Mouse (Mus musculus) lung, adult 2 months (tissue): Measurements from ENCODE around the gene Chchd1. TPM values are rescaled to one million over a fixed set of nuclear protein-coding genes. Genes with fewer than 3 reads are reported as not detected.

Experiments
- DNase-seq: peaks from one replicate; pipeline ENCODE4 v3.0.0; 2022
- H3K4me1 ChIP-seq: fragments of 200-500 bp; 2 replicates; pipeline ENCODE4 v1.6.1; 2011; ENCODE audit warnings: low read length; ENCODE audit not compliant: control insufficient read depth, insufficient read depth
- H3K4me3 ChIP-seq: fragments of 200-500 bp; replicated peaks from 2 replicates; pipeline ENCODE3; 2011; ENCODE audit warnings: low read depth, mild to moderate bottlenecking, control low read depth, low read length; ENCODE audit errors: extremely low read depth
- CTCF ChIP-seq: fragments of 200-500 bp; IDR thresholded peaks from 2 replicates; pipeline ENCODE4 v1.5.1; 2011; ENCODE audit warnings: mild to moderate bottlenecking, low read length, control low read depth; ENCODE audit not compliant: insufficient read depth
- POLR2A ChIP-seq: fragments of 200-500 bp; IDR thresholded peaks from 2 replicates; pipeline ENCODE4 v1.6.1; 2011; ENCODE audit warnings: low read depth, mild to moderate bottlenecking, control low read depth, low read length, borderline replicate concordance; ENCODE audit errors: extremely low read depth
- WGBS: fragments of 180-500 bp; shearing (Covaris S2); methylation state at CpG from one replicate; pipeline ENCODE4 v1.1.7; 2018; 5-methylcytosine and 5-hydroxymethylcytosine counted together
- polyA plus RNA-seq: library from polyadenylated mRNA; depleted of rRNA; stranded (reverse); fragments of >200 nt; gene quantifications from 2 replicates; pipeline ENCODE4 v1.2.3, GENCODE M21; 2012

Gene Chchd1
- polyA plus RNA-seq, 1 experiment: 23.2 TPM

GRCm38 (mm10) chr14:20719767-20720166, 17.0 kb downstream of the Chchd1 start:
- H3K4me1 ChIP-seq: no peaks in the 10 kb centered on the region
- no peak for DNase-seq
- 87% methylated on average over 12 of the region's 12 CpGs for WGBS
- H3K4me3 ChIP-seq: no peak overlapping the region
- TF ChIP-seq CTCF (no peak), POLR2A (no peak)

- no peak overlapping the region for H3K4me3 ChIP-seq
- WGBS: 89% methylated on average over 4 of the region's 4 CpGs
- TF ChIP-seq POLR2A: no peak
- no peak for TF ChIP-seq CTCF
- no peaks in the 10 kb centered on the region for H3K4me1 ChIP-seq
- no peak for DNase-seq
Observed at GRCm38 (mm10) chr14:20721371-20721770, 18.6 kb downstream of the Chchd1 start.

GRCm38 (mm10) chr14:20723006-20723405, 20.2 kb downstream of the Chchd1 start:
- TF ChIP-seq POLR2A: no peak
- no peak for TF ChIP-seq CTCF
- no peak for DNase-seq
- no peaks in the 10 kb centered on the region for H3K4me1 ChIP-seq
- 88% methylated on average over 12 of the region's 12 CpGs for WGBS
- no peak overlapping the region for H3K4me3 ChIP-seq

GRCm38 (mm10) chr14:20724043-20724442, 21.2 kb downstream of the Chchd1 start:
- peak; percentile 64 for DNase-seq
- no peaks in the 10 kb centered on the region for H3K4me1 ChIP-seq
- 13% methylated on average over 5 of the region's 5 CpGs for WGBS
- peak; percentile 80 for TF ChIP-seq CTCF
- TF ChIP-seq POLR2A: no peak
- H3K4me3 ChIP-seq: no peak overlapping the region

- TF ChIP-seq CTCF (no peak), POLR2A (no peak)
- Histone ChIP-seq H3K4me3 (no peak overlapping the region), H3K4me1 (no peaks in the 10 kb centered on the region)
- WGBS: 68% methylated on average over 6 of the region's 6 CpGs
- no peak for DNase-seq
Observed at GRCm38 (mm10) chr14:20725660-20726339, 23.0 kb downstream of the Chchd1 start.

- WGBS: 90% methylated on average over 9 of the region's 9 CpGs
- no peak for DNase-seq
- no peak overlapping the region for H3K4me3 ChIP-seq
- no peak for TF ChIP-seq POLR2A
- TF ChIP-seq CTCF: no peak
- H3K4me1 ChIP-seq: peaks cover 8% of the 10 kb centered on the region
Observed at GRCm38 (mm10) chr14:20729871-20730270, 27.1 kb downstream of the Chchd1 start.

- DNase-seq: no peak
- WGBS: 81% methylated on average over 9 of the region's 9 CpGs
- no peak overlapping the region for H3K4me3 ChIP-seq
- H3K4me1 ChIP-seq: peaks cover 8% of the 10 kb centered on the region
- TF ChIP-seq CTCF (no peak), POLR2A (no peak)
Observed at GRCm38 (mm10) chr14:20730853-20731602, 28.2 kb downstream of the Chchd1 start.

GRCm38 (mm10) chr14:20733041-20733951, 30.5 kb downstream of the Chchd1 start:
- peaks cover 8% of the 10 kb centered on the region for H3K4me1 ChIP-seq
- TF ChIP-seq CTCF (no peak), POLR2A (no peak)
- peak overlapping the region; percentile 93 for H3K4me3 ChIP-seq
- WGBS: 32% methylated on average over 12 of the region's 12 CpGs
- no peak for DNase-seq
